Mouse (Mus musculus) CD4-positive, CD25-positive, alpha-beta regulatory T cell, adult 4 months (primary cell): ENCODE results near the gene Lrrc27. TPM values are rescaled to one million over a fixed set of nuclear protein-coding genes. Genes with fewer than 3 reads are reported as not detected.

Source experiments
- ATAC-seq: one replicate; pipeline ENCODE4 v1.8.0; 2017
- polyA plus RNA-seq, 2 experiments: library from polyadenylated mRNA; unstranded; fragments of 100-300 nt; shearing (Covaris generic); gene quantifications; one replicate each; pipeline ENCODE4 v1.2.1; 2017

Gene Lrrc27
- polyA plus RNA-seq: 1 to 10 TPM; 4.4 to 4.8 TPM

DNA sequence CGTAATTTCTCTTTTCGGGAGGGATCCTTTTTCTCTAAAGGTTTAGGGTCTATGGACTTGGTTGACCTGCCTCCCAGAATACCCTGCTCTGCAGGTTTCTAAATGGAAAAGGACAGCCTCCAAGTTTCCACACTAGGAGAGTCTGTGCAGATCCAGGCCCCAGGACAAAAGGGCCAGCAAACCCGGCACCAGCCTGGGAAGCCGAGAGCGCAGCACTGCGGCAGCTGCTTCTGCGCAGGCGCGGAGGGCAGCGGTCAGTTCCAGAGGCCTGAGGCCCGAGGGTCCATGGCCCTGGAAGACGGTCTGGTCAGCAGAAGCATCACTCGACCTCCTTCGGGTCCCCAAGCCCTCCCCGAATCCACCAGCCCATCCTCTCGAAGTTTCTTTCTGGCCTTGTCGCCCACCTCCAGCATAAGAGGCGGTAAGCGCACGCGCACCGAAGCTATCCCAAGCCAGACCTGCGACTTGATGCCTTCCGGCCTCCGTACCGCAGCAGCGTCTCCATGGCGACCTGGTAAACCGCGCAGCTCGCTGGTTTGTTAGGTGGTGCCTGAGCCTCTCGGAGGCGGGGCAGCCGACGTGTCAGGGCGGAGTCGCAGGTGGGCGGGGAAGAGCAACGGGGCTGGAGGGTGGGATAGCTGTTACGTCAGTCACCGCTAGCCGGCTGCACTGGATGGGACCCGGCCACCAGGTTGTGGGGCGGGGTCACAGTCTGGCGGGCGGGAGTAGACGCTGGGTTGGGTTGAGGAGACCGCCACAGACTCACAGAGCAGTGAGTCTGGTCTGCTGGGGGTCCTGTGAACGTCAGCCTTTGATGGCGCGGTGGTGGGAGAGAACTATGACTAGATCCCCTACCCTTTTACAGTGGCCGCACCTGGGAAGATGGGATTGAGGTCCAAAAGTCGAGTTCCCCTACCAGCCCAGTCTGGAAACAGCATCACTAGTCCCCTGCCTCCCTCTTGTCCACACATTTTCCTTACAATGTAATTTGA, at the start of gene Lrrc27, which contains the start of gene Stk32c:
Gene Lrrc27 (plus strand): TSS at position 235 of the 992 bp plus-strand sequence.
Gene Stk32c (minus strand): TSS at position 554 of the 992 bp plus-strand sequence.
- peak; percentile 94 for ATAC-seq

DNA sequence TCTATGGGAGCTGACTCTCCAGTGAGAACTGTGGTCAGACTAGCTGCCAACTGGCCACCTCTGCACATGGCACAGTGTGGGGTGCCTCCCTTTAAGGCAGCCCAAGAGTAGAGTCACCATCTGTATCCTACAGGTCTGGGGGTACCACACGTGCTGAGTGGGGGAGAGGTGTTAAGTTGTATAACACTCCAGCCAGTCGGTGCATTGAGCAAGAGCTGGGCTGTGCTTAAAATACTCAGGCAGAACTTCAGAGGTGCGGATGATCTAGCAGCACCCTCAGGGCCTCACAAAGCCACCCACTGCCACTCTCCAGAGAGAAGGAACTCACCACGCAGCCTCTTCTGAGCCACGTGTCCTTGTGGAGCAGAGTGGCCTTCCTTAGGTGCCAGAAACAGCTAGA, 48.4 kb upstream of the Lrrc27 start:
- no peak for ATAC-seq

DNA sequence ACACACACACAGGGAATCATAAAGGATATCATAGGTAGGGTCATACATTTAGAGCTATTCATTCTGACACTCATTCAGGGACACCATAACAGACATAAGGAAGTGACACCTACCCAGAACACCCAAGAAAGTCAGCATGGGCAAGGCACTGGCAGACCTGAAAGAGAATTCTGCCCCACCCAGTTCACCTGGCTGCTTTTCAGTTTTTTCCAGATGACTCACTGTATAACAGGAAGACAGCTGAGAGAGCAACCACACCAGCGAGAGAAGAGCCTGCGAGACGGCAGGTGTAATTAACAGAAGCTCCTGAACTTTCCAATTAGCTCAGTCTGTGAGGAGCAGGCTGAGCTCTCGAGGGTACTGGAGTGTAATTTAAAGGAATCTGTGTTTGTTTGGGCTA, 43.6 kb upstream of the Lrrc27 start:
- no peak for ATAC-seq

DNA sequence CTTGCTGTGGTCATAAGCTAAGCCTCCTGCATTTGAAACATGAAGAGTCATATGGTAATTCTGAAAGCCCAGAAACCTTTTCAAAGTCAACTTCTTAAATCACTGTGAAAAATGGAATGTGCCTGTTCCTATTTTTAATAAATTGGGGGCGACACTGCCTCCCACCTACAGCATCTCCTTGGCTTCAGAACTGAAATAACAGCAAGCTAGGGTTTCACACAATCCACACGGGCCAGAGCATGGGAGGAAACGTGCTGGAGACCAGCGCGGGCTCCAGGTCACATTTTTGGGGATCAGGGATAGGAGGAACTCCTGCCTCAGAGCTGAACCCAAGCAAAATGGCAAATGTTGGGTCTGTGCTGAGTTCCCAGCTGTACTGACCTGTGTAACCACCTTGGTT, 33.5 kb upstream of the Lrrc27 start:
- no peak for ATAC-seq

DNA sequence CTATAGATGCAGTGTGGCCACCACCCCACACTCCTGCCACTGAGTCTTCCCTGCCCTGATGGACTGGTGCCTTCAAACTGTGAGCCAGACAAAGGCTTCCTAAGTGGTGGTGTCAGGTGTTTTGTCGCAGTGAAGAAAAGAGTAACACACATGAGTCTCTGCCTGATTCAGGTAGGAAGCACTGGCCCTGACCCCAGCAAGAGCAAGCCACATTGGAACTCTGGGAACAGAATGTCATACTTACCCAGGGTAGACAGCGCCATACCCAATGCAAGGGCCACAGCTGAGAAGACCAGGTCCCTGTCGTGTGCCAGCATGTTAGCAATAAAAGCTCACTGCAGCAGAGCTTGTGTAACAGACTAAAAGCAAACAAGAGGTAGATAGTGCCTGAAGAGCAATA, 32.7 kb upstream of the Lrrc27 start:
- no peak for ATAC-seq

DNA sequence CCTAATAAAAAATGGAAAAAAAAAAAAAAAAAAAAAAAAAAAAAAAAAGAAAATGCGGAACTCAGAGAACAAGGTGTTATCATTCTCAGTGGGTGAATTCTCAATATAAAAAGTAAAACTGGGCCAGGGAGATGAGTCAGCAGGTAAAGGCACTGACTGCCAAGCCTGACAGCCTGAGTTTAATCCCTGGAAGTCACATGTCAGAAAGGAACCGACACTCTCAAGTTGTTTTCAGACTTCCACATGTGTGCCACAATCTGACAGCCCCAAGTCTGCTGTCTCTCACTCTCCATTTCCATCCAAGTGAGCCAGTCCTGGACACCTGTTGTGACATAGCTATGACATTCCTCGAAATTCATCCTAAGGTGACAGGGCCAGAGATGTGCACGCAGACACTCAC, 28.4 kb upstream of the Lrrc27 start:
- no peak for ATAC-seq

DNA sequence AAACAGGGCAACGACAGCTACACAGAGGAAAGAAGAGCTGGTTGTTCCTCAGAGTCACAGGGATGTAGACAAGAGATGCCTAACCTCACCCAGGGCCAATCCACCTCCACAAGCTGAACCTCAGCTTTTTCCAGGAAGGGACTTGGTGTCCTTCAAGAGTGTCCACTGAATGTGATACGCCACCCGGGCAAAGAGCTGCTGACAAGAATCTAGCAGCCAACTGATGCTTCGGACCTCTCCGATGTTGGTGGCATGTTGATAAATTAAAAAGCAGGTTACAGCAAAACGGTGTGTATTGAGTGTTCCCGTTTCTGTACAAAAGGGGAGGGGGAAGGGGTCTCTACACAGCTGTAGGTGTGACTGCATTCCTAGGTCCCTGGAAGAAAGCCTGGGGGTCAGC, 27.9 kb upstream of the Lrrc27 start:
- no peak for ATAC-seq

- ATAC-seq: no peak
Observed at GRCm38 (mm10) chr7:139185971-139186370, 26.8 kb upstream of the Lrrc27 start.

- ATAC-seq: no peak
Observed at GRCm38 (mm10) chr7:139186436-139186835, 26.4 kb upstream of the Lrrc27 start.

DNA sequence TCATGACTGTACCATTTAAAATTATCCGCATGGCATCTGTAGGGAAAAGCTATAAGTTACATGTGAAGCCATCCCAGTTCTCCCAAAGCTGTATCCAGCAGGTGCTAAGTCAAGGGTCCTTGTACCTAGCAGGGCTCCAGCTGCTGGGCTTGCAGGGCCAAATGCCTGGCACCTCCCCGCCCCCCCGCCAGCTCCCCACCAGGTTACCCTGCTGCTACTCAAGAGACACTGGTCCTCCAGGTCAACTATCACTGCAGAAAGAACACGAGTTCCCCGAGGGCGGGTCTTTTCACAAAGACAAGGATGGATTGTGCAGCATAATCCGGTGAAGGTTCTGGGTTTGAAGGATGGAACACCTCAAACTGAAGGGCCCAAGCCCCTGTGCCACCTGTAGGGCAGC, 25.5 kb upstream of the Lrrc27 start:
- ATAC-seq: no peak

DNA sequence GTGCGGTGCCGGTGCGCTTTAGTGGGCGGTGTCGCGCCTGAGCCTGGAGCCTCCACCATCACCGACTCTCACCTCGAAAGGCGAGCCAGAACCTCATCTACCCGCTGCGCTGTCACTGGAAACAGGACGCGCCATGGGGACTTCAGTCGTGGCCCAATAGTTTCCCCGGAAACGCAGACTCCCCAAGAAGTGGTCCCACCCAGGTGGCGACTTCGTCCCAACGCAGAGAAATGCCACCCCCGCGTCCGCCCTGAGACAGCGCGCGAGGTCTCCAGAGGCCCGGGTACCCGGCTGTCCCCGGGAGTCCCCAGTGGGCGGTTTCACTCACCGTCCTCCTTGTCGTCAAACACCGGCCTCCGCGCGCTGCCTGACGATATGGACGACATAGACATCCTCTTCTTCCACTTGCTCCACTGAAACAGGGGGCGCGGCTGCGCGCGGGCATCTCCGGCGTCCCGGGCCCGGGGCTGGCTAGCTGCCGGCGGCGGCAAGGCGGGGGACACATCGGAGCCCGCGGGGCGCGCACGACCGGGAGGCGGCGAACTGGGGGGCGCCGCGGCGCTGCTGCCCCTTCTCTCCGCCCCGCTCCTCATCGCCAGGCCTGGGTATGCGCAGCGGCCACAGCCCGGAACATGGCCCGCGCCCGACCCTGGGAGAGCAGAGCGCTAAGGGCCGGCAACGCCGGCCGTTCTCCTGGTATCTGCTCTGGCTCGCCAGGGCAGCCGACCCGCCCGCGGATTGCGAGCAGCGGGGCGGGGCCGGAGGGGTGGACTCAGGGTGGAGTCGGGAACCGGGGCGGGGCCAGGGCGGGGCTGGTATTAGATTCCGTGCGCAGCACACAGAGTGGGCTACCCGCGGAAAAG, 24.8 kb upstream of the Lrrc27 start:
- peak; percentile 84 for ATAC-seq

- ATAC-seq: no peak
Observed at GRCm38 (mm10) chr7:139188634-139189207, 24.1 kb upstream of the Lrrc27 start.

GRCm38 (mm10) chr7:139190616-139191015, 22.2 kb upstream of the Lrrc27 start:
- no peak for ATAC-seq

DNA sequence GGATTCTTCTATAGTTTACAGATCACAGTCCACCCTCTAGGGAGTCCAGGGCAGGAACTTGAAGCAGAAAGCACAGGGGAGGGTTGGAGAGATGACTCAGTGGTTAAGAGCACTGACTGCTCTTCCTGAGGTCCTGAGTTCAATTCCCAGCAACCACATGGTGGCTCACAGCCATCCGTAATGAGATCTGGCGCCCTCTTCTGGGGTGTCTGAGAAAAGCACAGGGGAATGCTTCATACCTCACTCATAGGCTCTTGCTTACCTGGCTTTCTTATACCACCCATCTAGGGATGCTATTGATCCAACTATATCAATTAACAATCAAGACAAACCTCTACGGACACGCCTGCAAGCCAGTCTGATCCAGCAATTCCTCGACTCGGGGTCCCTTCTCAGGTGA, 21.2 kb upstream of the Lrrc27 start:
- no peak for ATAC-seq

GRCm38 (mm10) chr7:139197022-139197421, 15.8 kb upstream of the Lrrc27 start:
- ATAC-seq: no peak

DNA sequence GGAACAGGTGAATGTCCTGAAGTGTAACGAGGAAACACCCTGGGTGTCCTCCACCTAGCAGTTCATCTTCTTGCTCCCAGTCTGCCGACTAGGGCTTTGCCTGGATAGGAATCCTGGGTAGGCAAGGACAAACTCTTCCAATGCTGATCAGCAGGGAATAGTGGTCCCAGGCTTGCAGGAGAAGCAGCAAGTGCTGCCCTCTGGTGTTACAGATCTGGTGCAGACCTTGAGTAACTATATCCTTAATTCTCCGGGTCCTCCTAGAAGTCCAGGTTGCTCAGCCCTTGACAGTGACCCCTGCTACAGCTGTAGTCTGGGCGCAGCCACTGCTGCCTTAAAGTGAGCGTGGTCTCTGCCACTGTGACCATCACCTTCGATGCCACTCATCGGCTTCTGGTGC, 12.7 kb upstream of the Lrrc27 start:
- ATAC-seq: no peak

- ATAC-seq: no peak
Observed at GRCm38 (mm10) chr7:139201209-139201608, 11.6 kb upstream of the Lrrc27 start.

GRCm38 (mm10) chr7:139208023-139208772, 4.6 kb upstream of the Lrrc27 start:
- ATAC-seq: peak; percentile 77

DNA sequence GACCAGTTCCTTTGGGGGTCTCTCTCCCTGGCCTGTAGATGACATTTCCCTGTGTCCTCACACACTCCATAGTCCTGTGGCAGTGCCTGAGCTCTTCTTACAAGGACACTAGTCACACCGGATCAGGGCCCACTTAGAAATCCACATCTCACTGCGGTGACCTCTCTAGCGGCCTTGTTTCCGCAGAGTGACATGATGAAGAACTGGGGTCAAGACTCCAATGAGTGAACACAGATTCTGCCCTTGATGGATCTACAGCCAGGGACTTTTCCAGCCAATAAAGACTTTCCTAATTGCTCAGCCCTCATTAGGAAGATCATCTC, 4.1 kb upstream of the Lrrc27 start:
- ATAC-seq: no peak

DNA sequence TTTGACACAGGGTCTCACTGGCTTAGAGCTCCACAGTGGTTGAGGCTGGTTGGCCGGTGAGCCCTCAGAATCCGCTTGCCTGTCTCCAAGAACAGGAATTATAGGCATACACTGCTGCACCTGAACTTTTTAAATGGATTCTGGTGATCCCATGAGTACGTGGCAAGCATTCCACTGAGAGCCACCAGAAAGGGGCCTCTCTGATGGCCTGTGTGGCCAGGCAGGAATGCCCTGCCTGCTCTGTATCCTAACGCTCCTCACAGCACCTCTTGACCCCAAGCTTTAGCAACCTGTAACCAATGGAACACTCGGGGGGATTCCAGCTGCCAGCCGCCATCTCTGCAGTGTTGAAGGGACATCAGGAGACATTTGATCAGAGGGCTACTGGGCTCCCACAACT, 1.0 kb upstream of the Lrrc27 start:
- no peak for ATAC-seq

GRCm38 (mm10) chr7:139213751-139214150, 963 bp downstream of the Lrrc27 start:
- no peak for ATAC-seq

DNA sequence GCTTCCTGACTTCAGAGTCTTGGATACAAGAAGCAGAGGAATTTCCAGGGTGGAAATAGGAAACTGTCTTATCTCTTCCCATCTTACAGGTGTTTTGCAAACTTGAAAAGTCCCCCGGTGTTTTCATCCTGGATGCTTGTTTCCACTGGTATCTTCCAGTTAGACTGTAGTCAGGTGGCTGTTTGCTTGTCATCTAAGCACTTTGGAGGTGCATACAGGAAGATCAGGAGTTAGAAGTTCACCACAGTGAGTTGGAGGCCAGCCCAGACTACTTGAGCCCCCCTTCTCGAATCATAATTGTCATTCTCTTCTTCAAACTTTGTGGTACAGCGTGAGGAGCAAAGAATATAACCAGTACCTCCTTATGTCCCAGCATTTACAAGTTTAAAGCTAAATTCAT, 1.4 kb downstream of the Lrrc27 start:
- no peak for ATAC-seq
